Mouse (Mus musculus) cerebellum, adult 2 months (tissue): Measurements from ENCODE around the gene Dnajb7.

Experiments used
- CTCF ChIP-seq: fragments of 200-500 bp; IDR thresholded peaks from 2 replicates; pipeline ENCODE4 v1.5.1; 2011; ENCODE audit warnings: low read depth, mild to moderate bottlenecking, control low read depth, low read length, moderate library complexity, borderline replicate concordance; ENCODE audit not compliant: insufficient read depth
- POLR2A ChIP-seq: fragments of 200-500 bp; IDR thresholded peaks from 2 replicates; pipeline ENCODE4 v1.6.1; 2011; ENCODE audit warnings: low read length, control low read depth, borderline replicate concordance; ENCODE audit not compliant: insufficient read depth

DNA sequence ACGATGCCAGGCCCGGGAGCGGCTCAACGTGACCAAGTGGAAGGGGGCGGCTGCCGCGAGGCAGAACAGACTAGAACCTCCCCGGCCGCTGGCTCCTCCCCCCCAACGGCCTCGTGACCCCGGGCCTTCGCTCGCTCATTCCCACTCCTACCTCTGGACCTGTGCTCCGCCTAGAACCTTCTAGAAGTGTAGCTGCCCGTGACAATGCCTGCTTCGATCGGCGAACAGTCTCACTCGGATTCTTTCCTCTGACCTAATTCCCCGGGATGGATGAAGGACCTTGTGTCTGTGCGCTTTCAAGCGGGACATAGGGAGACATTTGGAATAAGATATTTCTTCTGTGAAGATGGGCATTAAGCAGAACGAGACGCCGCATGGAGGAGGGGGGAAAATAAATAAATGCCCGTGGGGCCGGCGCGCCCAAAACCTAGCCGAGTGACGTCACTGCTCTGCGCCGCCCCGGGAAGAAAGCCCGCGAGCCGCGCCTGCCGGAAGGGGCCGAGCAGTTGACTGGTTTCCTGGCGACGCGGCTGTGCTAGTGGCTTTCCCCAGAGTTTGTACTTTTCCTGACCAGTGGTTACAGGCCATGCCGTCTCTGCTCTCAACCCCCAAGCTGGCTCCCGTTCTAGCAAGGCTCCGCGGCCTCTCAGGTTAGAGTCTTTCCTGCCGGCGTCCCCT is 8.3 kb downstream of the Dnajb7 start, which contains the start of the genes St13 and Xpnpep3:
- TF ChIP-seq CTCF, result no peak
- peak; percentile 61 for TF ChIP-seq POLR2A
